Mouse (Mus musculus) right cerebral cortex, postnatal 36 days (tissue): ENCODE results near the gene Enox1.
A peak's percentile ranks its signal among the peaks of the same experiment; 100 is the strongest.

ENCODE experiments used
- DNase-seq, 2 experiments: peaks; one replicate each; pipeline ENCODE4 v3.0.0; 2022; ENCODE audit warnings: low spot score in 2 of 2, mixed read lengths in 1 of 2

Gene Enox1

GRCm38 (mm10) chr14:77677951-77678350 is 521.4 kb downstream of the Enox1 start:
- DNase-seq, result no peak

DNA sequence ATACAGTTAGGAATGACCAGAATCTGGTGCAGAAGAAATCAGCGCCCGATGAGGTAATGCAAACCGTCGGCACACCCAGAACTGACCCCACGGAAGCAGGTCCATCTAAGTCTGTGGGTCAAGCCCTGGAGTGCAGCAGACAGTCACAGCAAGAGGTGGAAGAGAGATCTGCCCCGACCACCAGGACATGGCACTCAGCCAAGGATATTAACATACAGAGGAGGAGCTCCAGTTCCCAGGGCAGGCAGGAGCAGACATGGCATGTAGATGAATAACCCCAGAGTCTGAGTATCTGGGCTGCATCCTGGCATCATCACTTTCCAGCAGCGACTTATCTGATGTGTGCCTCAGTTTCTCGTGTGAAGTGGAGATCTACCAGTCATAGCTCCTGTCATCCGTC is 523.3 kb downstream of the Enox1 start:
- no peak for DNase-seq

GRCm38 (mm10) chr14:77682888-77683555 is 526.5 kb downstream of the Enox1 start:
- no peak for DNase-seq

GRCm38 (mm10) chr14:77689816-77690215 is 533.3 kb downstream of the Enox1 start:
- no peak for DNase-seq

DNA sequence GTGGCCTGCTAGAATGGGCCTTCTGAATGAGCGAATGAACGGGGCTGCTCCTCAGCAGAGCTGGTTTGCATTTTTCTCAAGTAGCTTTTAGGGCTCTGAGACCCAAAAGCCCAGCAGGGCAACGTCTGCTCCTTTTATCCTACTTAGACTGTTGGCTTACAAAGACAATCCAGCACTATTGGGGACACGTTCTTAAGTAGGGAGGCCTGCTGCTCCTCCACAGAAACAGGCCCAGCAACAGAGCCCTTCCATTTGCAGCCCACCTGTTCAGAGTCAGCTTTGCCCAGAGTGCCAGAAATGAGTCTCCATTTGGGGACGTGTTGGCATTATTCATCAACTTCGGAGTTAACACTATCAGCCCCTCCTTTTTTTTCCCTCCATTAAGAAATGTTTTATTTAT is 548.4 kb downstream of the Enox1 start:
- DNase-seq, result no peak

DNA sequence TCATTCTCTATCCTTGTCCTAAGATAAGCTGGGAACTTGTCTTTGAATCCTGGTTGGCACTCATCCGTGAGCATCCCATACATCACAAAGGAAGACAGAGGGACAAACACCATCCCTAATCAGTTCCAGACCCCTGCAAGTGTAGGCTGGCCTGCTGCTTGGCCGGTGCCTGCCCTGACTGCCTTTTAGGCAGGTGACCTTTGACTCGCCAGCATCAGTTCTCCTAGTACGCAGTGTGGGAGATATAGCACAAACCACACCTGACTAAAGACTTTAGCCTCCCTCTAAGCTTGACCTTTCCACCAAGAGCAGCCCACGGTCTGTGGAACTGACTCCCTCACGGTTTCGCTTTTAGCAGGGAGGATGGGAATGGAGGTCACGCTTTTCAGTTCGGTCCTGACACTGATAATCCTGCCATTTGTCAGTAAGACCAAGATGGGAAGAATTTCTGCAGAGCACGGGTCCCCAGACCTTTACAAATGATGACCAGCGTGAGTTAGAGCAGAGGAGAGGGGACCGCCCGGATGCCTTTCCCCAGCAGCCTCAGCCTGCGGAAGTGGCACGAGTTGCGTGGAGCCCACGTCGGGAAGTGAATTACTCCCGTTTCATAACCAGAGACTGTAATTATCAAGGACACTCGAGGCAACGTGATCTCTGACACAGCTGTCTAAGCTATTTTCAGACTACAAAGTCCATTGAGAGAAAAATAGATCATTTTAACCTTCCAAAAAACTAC is 550.1 kb downstream of the Enox1 start:
- no peak for DNase-seq

DNA sequence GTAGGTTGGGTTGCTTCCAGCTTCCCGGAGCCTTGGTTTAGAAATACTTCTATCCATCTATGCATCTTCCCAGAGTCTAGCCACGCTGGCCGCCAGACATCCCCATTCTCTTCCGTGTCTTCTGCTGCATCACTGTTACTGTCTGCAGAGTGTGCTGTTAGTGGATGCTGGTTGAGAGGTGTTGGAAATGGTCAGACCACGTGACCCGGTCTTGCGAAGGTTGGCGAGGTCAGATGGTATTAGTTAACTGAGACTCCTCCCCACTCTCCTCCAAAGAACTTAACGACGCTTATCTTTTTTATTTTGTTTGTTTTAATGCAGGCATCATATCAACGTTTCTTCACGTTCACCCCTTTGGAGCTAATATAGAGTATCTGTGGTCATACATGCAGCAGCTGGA is 550.7 kb downstream of the Enox1 start:
- DNase-seq, result no peak

- DNase-seq, result no peak
Observed at GRCm38 (mm10) chr14:77708354-77709150, 552.0 kb downstream of the Enox1 start.

- no peak for DNase-seq
Observed at GRCm38 (mm10) chr14:77714931-77715535, 558.5 kb downstream of the Enox1 start.

DNA sequence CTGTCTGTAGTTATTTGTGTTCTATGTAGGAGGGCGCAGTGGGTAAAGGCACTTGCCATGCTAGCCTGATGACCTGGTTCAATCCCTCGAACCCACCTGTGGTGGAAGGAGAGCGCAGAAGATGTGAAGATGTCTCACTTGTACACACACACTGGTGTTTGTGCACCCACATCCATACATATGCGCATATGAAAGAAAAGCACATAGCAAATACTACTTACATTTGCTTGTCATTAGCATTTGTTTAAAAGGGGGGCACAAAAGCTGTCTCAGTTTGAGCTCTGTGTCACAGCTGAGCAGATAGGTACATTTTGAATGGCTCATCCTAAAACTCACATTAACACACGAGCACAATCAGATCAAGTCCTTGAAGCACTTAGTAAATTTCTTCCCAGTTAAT is 560.4 kb downstream of the Enox1 start:
- DNase-seq, result no peak

DNA sequence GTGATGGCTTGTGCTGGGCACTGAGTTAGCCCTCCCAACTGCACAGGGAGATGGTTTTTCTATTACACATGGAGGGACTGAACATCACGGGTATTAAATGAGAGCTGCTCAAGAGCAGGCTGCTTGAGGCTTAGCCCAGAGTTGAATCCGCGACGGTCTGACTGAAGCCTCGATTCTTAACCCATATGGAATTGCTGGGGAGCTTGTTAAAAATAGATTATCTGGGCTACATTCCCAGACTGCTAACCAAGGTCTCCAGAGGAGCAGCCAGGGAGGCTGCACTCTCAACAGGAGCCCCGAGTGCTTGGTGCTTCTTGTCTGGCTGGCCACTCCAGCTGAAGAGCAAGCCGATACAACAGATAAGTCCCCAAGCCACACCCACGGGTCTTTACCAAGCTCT is 562.3 kb downstream of the Enox1 start:
- no peak for DNase-seq

DNA sequence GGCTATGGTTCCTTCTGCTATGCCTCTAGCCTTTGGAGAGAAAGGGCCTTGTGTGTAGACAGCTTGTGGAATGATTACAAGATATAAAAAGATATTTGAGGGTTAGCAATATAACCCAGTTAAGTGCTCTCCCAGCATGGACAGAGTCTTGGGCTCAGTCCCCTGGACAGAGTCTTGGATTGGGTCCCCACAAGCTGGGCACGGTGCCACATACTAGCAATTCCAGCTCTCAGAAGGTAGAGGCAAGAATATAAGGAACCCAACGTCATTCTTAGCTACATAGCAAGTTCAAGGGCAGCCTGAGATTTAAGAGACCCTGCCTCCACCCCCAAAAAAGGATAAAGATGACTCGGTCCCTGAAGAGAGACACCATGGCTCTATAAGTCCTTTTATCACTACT is 581.5 kb downstream of the Enox1 start:
- DNase-seq, result no peak

DNA sequence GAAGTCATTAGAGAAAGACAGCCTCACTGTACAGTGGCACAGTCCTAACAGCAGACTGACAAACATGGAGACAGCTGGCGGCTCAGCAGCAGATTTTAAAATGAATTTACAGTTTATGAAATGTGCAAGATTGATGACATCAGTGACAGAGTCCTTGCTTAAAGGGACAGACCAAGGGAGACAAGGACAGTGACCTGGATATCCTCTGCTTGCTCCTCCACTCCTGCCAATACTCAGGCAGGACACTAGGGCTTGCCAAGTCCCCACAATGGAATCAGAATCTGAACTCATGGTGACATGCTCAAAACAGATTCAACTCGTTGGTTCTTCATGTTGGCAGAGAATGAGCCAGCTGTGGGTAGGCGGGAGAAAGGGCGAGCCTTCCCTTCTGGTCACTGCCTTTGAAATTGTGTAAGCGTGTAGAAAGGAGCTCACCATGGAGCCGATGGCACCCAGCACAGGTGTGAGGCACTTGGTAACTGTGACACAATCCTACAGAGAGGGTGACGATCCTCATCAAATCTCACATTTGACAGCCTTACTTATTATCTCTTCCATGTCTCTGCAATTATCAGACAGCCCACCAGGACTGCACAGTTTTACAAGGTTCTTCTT is 582.3 kb downstream of the Enox1 start:
- DNase-seq, result no peak

GRCm38 (mm10) chr14:77739376-77739775 is 582.8 kb downstream of the Enox1 start:
- DNase-seq, result no peak

- peak; percentile 16 to 38 for DNase-seq
Observed at GRCm38 (mm10) chr14:77744638-77745240, 588.2 kb downstream of the Enox1 start.

DNA sequence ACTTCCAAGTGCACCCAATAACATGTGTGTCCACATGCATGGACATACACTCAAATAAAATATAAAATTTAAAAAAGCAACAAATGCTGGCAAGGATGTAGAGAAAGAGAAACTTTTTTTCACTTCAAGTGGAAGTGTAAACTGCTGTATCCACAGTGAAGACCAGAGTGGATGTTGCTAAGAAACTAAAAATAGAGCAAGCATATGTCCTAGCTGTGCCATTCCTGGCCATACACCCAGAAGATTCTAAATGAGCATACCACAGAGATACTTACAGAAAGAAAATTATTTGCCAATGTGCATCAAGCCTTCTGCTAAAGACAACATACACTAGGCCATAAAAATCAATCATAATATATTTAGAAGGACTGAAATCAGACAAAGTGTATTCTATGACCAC is 592.4 kb downstream of the Enox1 start:
- DNase-seq, result peak in 1 of 2 experiments; percentile 28
